Mouse (Mus musculus) midbrain, embryonic 12.5 days (tissue): ENCODE data around the gene Paf1. TPM values are rescaled to one million over a fixed set of nuclear protein-coding genes. Genes with fewer than 3 reads are reported as not detected.
A peak's percentile ranks its signal among the peaks of the same experiment; 100 is the strongest.

Experiments
- ATAC-seq: fragments of 200-750 bp; cut with Nextera tagmentation; 2 replicates; pipeline ENCODE4 v1.8.0; 2017; ENCODE audit warnings: low read depth, moderate TSS enrichment, moderate library complexity; ENCODE audit not compliant: low FRiP score
- H3K27ac ChIP-seq: fragments of 300-500 bp; sonication (generic); replicated peaks from 2 replicates; pipeline ENCODE4 v1.5.1; 2016; ENCODE audit warnings: mild to moderate bottlenecking
- H3K27me3 ChIP-seq: fragments of 300-500 bp; sonication (generic); 2 replicates; pipeline ENCODE4 v1.6.1; 2016; ENCODE audit warnings: mild to moderate bottlenecking
- H3K36me3 ChIP-seq: fragments of 300-500 bp; sonication (generic); 2 replicates; pipeline ENCODE4 v1.6.1; 2016
- H3K4me1 ChIP-seq: fragments of 300-500 bp; sonication (generic); 2 replicates; pipeline ENCODE4 v1.6.1; 2016
- H3K4me2 ChIP-seq: fragments of 300-500 bp; sonication (generic); replicated peaks from 2 replicates; pipeline ENCODE4 v1.6.1; 2016; ENCODE audit warnings: mild to moderate bottlenecking, moderate library complexity
- H3K4me3 ChIP-seq: fragments of 300-500 bp; sonication (generic); 2 replicates; pipeline ENCODE4 v1.5.1; 2016; ENCODE audit warnings: mild to moderate bottlenecking
- H3K9ac ChIP-seq: fragments of 300-500 bp; sonication (generic); replicated peaks from 2 replicates; pipeline ENCODE4 v1.6.1; 2016; ENCODE audit warnings: mild to moderate bottlenecking, moderate library complexity
- H3K9me3 ChIP-seq: fragments of 300-500 bp; sonication (generic); 2 replicates; pipeline ENCODE4 v1.6.1; 2016; ENCODE audit warnings: mild to moderate bottlenecking
- WGBS: fragments of 180-500 bp; shearing (Covaris S2); methylation state at CpG from one replicate; pipeline ENCODE4 v1.1.7; 2016; 5-methylcytosine and 5-hydroxymethylcytosine counted together
- polyA plus RNA-seq: library from polyadenylated mRNA; unstranded; fragments of >200 nt; fragmentation: Nextera tagmentation; extraction: Ambion mirVana; gene quantifications from 2 replicates; pipeline ENCODE4 v1.2.1, GENCODE M21; 2016

Gene Paf1
- polyA plus RNA-seq, 1 experiment from 2014 or later: 83.2 TPM

DNA sequence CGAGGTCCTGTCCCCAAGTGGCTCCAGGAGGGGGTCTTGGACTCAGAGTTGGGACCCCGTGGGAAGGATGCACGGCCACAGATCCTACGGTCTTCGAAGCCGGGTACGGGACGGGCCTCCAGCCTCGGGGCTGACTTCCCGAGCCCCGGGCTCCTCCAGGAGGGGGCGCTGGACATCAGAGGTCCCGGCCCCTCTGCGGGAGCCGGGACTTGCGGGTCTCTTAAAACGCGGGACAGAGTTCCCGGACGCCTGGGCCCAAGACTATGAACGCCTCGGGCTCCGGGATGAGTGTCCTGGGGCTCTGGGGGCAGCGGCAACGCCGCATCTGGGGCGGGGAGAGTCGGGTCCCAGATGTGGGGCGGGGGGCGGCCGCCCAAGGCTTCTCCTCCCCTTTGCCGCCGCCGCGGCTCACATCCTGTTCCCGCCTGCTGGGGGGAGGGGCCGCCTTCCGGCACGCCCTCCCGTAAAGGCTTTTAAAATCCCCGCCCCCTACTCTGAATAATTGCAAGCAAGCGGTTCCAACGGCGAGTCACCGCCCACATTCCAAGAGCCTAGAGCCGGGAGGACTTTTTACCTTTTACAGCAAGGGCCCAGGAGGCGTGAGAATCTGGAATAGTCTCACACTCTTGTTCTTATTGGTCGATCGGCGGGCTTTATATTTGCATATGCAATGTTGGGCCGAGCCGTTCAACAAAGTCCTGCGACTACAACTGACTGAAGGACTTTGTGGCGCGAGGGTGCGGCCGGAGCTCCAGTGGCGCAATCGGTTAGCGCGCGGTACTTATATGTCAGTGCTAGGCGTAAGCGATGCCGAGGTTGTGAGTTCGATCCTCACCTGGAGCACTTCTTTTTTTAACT, 20.3 kb upstream of the Paf1 start, which contains the start of gene Plekhg2:
Gene Plekhg2, minus strand, starts transcription at position 349 of the 858 bp plus-strand sequence.
- Histone ChIP-seq H3K9me3 (no peaks in the 10 kb centered on the region), H3K9ac (peak within 1 kb of the TSS; percentile 86), H3K4me2 (peak within 1 kb of the TSS; percentile 87), H3K4me3 (peak within 1 kb of the TSS; percentile 81), H3K36me3 (peaks cover 27% of the 10 kb centered on the region), H3K4me1 (peaks cover 45% of the 10 kb centered on the region), H3K27me3 (peaks cover 9% of the 10 kb centered on the region), H3K27ac (peak within 1 kb of the TSS; percentile 91)
- ATAC-seq: peak; percentile 82
- under 1% methylated on average over 56 of the region's 66 CpGs for WGBS

DNA sequence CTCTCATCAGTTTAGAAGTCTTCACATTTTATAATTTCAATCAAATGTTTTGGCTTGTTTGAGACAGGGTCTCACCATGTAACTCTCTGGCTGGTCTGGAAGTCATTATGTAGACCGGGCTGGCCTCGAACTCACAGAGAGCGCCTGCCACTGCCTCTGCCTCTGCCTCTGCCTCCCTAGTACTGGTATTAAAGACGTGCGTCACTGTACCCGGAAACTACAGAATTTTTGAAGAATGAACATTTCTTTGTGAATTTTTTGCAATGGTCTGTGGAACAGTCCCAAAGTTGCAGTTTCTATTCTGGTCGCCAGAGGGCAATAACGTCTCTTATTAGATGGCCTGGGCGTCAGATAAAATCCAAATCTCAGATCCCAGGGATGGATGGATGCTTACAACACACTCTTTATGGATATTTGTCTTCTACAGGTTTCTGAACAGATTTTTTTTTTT, 19.6 kb upstream of the Paf1 start:
- peaks cover 52% of the 10 kb centered on the region for H3K4me1 ChIP-seq
- peak overlapping the region; percentile 81 for H3K4me3 ChIP-seq

DNA sequence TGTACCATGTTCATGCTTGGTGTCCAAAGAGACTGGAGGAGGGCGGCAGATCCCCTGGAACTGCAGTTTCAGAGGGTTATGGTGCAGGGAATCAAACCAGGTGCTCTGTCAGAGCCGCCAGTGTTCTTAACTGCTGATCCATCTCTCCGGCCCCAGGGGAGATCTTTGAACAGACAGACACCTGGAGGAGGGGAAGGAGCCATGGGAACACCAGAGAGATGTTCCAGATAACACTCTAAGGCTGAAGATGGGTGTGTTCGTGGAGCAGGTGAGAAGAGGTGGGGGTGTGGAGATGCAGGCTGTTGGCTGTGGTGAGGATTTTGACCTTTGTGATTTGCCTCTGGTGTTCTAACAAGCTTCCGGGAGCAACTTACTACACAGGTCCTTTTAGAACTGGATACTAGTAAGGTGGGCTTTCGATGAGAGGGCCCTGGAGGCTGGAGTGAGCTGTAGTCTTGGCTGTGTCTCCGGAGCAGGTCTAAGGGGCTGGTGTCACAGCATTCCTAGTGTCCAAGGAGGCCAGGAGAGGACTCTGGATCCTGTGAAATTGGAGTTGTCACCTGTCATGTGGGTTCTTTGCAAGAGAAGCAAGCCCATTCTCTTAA, 18.8 kb upstream of the Paf1 start:
- Histone ChIP-seq H3K4me2 (no peak overlapping the region), H3K36me3 (peaks cover 12% of the 10 kb centered on the region; the same call in 1 of the 2 replicates), H3K9me3 (no peaks in the 10 kb centered on the region), H3K9ac (0 out of 2 replicates have a peak overlapping the region, but pooled peaks have one; percentile 11), H3K4me3 (no peak overlapping the region), H3K27me3 (peaks cover 20% of the 10 kb centered on the region), H3K4me1 (peaks cover 57% of the 10 kb centered on the region), H3K27ac (peak overlapping the region; percentile 49; the same call in 1 of the 2 replicates)
- WGBS: 81% methylated on average over 7 of the region's 7 CpGs
- no peak for ATAC-seq

More for the DNA sequence above, 19.6 kb upstream of the Paf1 start:
- Histone ChIP-seq H3K9ac (no peak overlapping the region), H3K27me3 (peaks cover 16% of the 10 kb centered on the region), H3K27ac (peak overlapping the region; percentile 91), H3K36me3 (peaks cover 20% of the 10 kb centered on the region; the same call in 1 of the 2 replicates), H3K4me2 (peak overlapping the region; percentile 87), H3K9me3 (no peaks in the 10 kb centered on the region)
- under 1% methylated on average over 9 of the region's 9 CpGs for WGBS
- 0 out of 2 replicates have a peak, but pooled peaks have one; percentile 3 for ATAC-seq

DNA sequence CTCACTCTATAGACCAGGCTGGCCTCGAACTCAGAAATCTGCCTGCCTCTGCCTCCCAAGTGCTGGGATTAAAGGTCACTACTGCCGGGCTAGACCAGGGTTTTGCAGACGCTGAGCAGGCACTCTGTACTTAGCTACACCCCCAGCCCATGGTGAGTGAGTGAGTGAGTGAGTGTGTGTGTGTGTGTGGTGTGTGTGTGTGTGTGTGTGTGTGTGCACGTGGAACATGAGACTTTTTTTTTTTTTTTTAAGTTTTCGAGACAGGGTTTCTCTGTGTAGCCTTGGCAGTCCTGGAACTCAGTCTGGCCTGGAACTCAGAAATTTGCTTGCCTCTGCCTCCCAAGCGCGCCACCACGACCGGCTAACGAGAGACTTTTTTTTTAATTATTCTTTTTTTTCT, 18.1 kb upstream of the Paf1 start:
- Histone ChIP-seq H3K27me3 (peaks cover 20% of the 10 kb centered on the region), H3K36me3 (peaks cover 5% of the 10 kb centered on the region; the same call in 1 of the 2 replicates), H3K9ac (no peak overlapping the region), H3K9me3 (no peaks in the 10 kb centered on the region), H3K4me2 (peak overlapping the region; percentile 58; the same call in 1 of the 2 replicates), H3K27ac (peak overlapping the region; percentile 93), H3K4me1 (peaks cover 57% of the 10 kb centered on the region), H3K4me3 (no peak overlapping the region)
- ATAC-seq: no peak
- 78% methylated on average over 10 of the region's 10 CpGs for WGBS

DNA sequence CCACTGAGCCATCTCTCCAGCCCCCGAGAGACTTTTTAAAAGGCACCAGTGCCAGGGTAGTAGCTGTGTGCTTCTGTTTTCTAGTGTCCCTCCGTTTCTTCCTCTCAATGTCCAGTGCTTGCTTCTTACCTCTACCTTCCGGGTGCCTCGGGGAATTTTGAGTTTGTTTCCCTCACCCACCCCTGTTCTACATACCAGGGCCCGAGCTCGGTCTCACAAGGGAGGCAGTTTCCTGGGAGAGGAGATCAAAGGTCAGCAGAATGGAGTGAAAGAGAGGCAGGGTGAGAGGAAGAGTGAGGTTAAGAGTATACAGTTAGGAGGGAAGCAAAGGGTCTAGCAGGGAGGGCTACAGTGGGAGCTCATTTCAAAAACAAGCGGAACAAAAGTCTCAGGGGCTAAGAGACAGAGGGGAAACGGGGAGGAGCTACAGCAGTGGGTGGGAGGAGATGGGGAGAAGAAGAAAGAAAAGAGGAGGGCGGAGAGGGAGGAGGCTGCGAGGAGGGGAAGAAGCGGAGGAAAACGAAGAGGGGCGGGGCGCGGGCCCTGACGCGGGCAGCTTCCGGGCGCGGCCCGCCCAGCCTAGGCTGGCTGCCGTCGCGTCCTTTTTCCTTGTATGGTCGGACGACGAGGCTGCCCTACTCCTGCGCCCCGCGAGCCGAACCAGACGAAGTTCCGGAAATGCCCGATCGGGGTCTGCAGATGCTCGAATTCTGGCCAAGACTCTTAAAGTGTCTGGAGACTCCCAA, 17.4 kb upstream of the Paf1 start:
- Histone ChIP-seq H3K4me3 (peak overlapping the region; percentile 39), H3K27ac (peak overlapping the region; percentile 93), H3K4me2 (peak overlapping the region; percentile 58), H3K9me3 (no peaks in the 10 kb centered on the region), H3K4me1 (peaks cover 51% of the 10 kb centered on the region), H3K36me3 (no peaks in the 10 kb centered on the region), H3K27me3 (peaks cover 20% of the 10 kb centered on the region), H3K9ac (peak overlapping the region; percentile 57)
- ATAC-seq: peak; percentile 32
- 1% methylated on average over 36 of the region's 36 CpGs for WGBS

DNA sequence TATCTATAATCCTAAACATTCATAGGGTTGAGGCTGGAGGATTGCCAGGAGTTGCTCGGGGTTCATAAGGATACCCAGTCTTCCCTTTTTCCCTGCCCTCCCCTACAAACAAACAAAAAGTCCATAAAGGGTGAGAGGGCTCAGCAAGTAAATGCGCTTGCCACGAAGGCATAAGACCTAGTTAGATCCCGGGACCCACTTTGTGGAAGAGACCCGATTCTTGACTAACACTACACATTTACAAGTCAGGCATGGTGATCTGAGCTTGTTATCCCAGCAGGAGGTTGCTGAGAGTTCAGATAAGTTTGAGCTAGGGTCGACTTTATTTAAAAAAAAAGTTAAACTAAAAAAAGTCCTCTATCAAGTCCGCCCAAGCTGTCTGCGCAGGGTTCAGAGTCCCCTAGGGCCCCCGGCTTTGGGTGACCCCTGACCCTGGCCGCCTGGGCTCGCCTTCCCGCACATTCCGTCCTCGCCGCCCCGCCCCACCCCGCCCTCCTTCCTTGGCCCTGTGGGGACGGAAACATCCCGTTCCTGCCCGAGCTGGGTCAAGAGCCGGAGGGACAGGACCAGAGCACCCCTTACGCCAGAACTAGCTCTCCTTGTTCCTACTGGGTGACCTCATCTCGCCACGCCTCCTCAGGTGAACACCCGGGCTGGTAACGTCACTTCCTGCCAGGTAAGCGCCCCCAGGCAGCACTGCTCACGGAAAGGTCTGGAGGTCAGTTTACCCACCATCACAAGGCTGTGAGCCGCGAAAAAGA, 16.6 kb upstream of the Paf1 start:
- Histone ChIP-seq H3K9me3 (no peaks in the 10 kb centered on the region), H3K9ac (peak overlapping the region; percentile 57), H3K4me2 (peak overlapping the region; percentile 58), H3K27me3 (peaks cover 23% of the 10 kb centered on the region), H3K27ac (peak overlapping the region; percentile 93), H3K4me3 (peak overlapping the region; percentile 39), H3K36me3 (no peaks in the 10 kb centered on the region), H3K4me1 (peaks cover 50% of the 10 kb centered on the region)
- WGBS: 3% methylated on average over 30 of the region's 30 CpGs
- ATAC-seq: no peak

DNA sequence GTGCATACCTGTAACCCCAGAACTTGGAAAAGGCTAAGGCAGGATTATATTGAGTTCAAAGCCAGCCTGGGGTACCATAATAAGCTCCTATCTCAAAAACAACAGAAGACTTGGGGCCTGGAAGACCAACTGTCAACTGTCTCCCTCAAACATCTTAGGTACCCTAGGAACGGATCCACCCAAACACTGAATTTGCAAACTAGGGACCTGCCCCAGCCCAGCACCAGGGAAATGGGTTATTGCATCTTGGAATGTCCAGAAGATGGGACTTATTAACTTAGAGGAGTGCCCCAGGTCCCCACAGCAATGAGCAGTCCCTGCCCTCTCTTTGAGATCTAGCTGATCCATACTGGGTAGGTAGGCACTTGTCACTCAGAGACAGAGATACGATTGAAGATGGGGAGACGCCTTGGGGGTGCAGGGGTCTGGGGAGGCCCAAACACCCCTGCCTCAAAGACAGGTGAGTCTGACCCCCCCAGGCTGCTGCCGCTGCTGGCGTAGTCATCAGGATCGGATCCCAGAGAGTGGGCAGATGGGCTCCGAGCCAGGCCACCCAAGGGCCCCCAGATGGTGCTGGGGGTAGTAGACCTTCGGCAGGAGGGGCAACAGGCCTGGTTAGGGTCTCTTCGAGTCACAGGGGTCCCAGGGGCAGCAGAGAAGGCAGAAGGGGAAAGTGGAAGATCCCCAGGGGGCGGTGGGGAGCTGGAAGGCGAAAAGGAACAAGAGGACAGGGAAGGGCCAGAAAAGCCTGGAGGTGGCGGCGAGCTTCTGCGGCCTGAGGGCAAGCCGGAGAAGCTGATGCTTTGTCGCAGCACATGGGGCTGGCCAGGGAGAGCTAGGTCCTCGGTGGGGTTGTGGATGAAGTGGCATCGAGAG, 15.3 kb upstream of the Paf1 start:
- peaks cover 60% of the 10 kb centered on the region for H3K4me1 ChIP-seq
- peaks cover 23% of the 10 kb centered on the region for H3K27me3 ChIP-seq
- H3K4me2 ChIP-seq: peak overlapping the region; percentile 74
- H3K4me3 ChIP-seq: peak overlapping the region; percentile 52
- no peak overlapping the region for H3K27ac ChIP-seq
- no peaks in the 10 kb centered on the region for H3K36me3 ChIP-seq
- ATAC-seq: no peak
- H3K9ac ChIP-seq: peak overlapping the region; percentile 70; the same call in 1 of the 2 replicates
- WGBS: 76% methylated on average over 18 of the region's 18 CpGs
- H3K9me3 ChIP-seq: no peaks in the 10 kb centered on the region

DNA sequence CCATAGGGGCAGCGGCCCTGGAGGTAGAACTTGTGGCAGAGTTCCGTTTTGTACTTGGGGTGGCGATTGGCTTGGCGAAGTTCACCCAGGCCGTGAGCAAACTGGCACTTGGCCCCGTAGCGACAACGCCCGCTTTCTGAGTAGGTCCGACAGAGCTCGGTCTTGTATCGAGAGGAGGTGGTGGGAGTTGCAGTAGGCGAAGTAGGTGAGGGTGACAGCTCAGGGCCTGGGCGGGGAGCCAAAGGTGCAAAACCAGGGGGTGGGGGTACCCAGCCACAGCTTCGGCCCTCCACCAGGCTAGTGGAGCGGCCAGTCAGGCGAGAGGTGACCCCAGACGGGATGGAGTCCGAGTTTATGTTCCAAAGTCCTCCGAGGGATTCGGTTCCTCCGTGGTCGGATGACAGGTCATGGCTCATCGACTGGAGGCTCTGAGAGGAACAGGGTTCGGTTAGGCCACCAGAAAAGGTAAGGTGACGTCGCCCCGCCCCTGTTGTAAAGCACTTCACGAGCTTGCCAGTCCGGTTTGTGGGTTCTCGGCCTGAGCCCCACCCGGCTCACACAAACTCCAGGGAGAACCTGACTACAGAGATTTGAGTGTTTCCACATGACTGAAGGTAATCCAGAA, 14.6 kb upstream of the Paf1 start:
- H3K27ac ChIP-seq: no peak overlapping the region
- 53% methylated on average over 32 of the region's 32 CpGs for WGBS

DNA sequence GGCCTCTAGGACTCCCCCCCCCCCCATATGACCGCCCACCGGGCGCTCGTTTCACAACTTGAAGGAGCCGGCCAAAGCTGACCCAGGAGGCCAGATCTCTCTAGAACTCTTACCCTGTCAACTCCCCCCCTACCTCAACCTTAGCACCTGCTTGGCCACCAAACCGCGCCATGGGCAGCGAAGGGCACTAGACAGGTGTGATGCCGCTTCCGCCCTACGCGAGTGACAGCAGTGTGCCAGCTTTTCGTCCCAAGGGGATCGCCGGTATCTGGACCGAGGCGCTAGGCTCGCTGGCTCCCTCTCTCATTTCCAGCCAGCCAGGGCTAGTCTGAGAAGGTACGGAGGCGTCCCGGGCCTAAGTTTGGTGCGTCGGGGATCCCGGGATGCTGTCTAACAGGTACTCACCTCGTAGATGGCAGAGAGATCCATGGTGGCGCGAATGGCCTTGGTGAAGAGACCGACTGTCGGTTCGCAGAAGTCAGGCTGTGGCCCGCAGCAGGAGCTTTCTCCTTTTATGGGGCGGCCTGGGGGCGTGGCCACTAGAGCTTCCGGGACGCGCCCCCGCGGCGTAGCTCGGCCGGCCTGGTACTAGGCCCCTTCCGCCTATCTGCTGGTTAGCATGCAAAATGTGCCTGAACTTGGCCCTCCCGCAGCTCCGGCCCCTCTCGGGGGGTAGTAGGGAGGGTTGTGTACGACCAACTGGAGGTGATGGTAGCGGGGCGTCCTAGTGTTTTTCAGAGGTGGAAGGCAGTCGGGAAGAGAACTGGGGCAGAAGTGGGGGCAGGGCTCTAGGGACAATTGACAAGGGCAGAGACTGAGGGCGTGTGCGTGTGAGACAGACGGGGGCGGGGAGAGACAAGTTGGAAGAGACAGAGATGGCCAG, 13.7 kb upstream of the Paf1 start:
- peak overlapping the region; percentile 70 for H3K9ac ChIP-seq
- peaks cover 23% of the 10 kb centered on the region for H3K27me3 ChIP-seq
- peaks cover 69% of the 10 kb centered on the region for H3K4me1 ChIP-seq
- H3K27ac ChIP-seq: peak overlapping the region; percentile 60
- no peaks in the 10 kb centered on the region for H3K36me3 ChIP-seq
- WGBS: under 1% methylated on average over 53 of the region's 53 CpGs
- peak overlapping the region; percentile 74 for H3K4me2 ChIP-seq
- H3K4me3 ChIP-seq: peak overlapping the region; percentile 52
- no peaks in the 10 kb centered on the region for H3K9me3 ChIP-seq
- ATAC-seq: peak; percentile 61

More for the DNA sequence above, 14.6 kb upstream of the Paf1 start:
- Histone ChIP-seq H3K4me3 (peak overlapping the region; percentile 52), H3K9ac (peak overlapping the region; percentile 70), H3K9me3 (no peaks in the 10 kb centered on the region), H3K27me3 (peaks cover 23% of the 10 kb centered on the region), H3K4me2 (peak overlapping the region; percentile 74), H3K4me1 (peaks cover 68% of the 10 kb centered on the region), H3K36me3 (no peaks in the 10 kb centered on the region)
- ATAC-seq: no peak
